Mouse (Mus musculus): ENCODE results near the gene Cadps2. TPM values are rescaled to one million over a fixed set of nuclear protein-coding genes. Genes with fewer than 3 reads are reported as not detected.

Gene Cadps2
- polyA plus RNA-seq, 1 experiment = not detected

GRCm38 (mm10) chr6:23245545-23246011, 593.6 kb downstream of the Cadps2 start:
- H3K4me3 ChIP-seq (ENCODE audit: insufficient read depth, low read length) = no peak overlapping the region
- TF ChIP-seq CTCF (IDR thresholded peaks at IDR 0.05; ENCODE audit: borderline replicate concordance, insufficient read depth, low read length) (no peak), POLR2A (IDR thresholded peaks at IDR 0.05; ENCODE audit: low read depth, low read length) (no peak)
- H3K27ac ChIP-seq (ENCODE audit: insufficient read depth, low read length) = no peak overlapping the region

GRCm38 (mm10) chr6:23245121-23245520, 594.1 kb downstream of the Cadps2 start:
- Histone ChIP-seq H3K4me3 (ENCODE audit: insufficient read depth, low read length) (no peak overlapping the region), H3K4me1 (ENCODE audit: control insufficient read depth, insufficient read depth, low read length) (no peaks in the 10 kb centered on the region), H3K27ac (ENCODE audit: insufficient read depth, low read length) (no peak overlapping the region)
- no peak for TF ChIP-seq CTCF (IDR thresholded peaks at IDR 0.05; ENCODE audit: borderline replicate concordance, insufficient read depth, low read length)
- no peak for TF ChIP-seq POLR2A (IDR thresholded peaks at IDR 0.05; ENCODE audit: low read depth, low read length)

More at GRCm38 (mm10) chr6:23245545-23246011, 593.6 kb downstream of the Cadps2 start:
- H3K4me1 ChIP-seq (ENCODE audit: control insufficient read depth, insufficient read depth, low read length) = no peaks in the 10 kb centered on the region

- no peak for TF ChIP-seq POLR2A (IDR thresholded peaks at IDR 0.05; ENCODE audit: low read depth, low read length)
- TF ChIP-seq CTCF (IDR thresholded peaks at IDR 0.05; ENCODE audit: borderline replicate concordance, insufficient read depth, low read length) = no peak
- Histone ChIP-seq H3K4me3 (ENCODE audit: insufficient read depth, low read length) (no peak overlapping the region), H3K27ac (ENCODE audit: insufficient read depth, low read length) (no peak overlapping the region), H3K4me1 (ENCODE audit: control insufficient read depth, insufficient read depth, low read length) (no peaks in the 10 kb centered on the region)
These were observed 595.1 kb downstream of the Cadps2 start for GRCm38 (mm10) chr6:23243821-23244760.

Other genes starting within 250 kb of the Cadps2 start
- gene Rnf133, start 189.1 kb downstream of the Cadps2 start, polyA plus RNA-seq (2011; ENCODE audit: insufficient read length, low read depth, missing spikeins) = not detected in 2 replicates
- not detected in 2 replicates for gene Rnf148, start 184.3 kb downstream of the Cadps2 start, polyA plus RNA-seq (2011; ENCODE audit: insufficient read length, low read depth, missing spikeins)
- not detected in 2 replicates for gene Tas2r118, start 130.6 kb upstream of the Cadps2 start, polyA plus RNA-seq (2011; ENCODE audit: insufficient read length, low read depth, missing spikeins)